ENCODE assay signal across 15 mouse cellular contexts in the genomic region with DNA sequence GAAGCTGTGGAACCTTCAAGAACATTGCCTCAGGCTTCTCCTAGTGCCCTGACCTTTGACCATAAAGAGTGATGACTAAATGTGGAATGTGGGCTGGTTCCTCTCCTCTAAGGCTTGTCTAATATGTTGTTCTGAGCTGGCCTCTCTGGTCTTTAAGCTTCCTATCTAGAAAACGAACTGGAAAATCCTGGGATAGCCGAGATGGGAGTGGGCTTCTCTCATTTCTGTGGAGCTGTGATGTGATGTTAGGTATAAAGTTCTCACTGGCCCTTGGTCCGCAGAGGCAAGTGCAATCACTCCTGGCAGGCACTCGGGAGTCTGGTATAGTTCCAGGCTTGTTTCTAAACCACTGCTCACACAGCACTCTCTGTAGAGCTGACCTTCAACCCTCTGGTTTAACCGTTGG. TPM values are rescaled to one million over a fixed set of nuclear protein-coding genes. Genes with fewer than 3 reads are reported as not detected.
DNase-seq lines count a peak whose midpoint lies in the region; ATAC-seq and TF ChIP-seq lines count a peak whose summit lies in the region.
"Had no signal": no experiment of that assay in that cellular context is flagged by ENCODE, and none has a peak within 500 bp of the region (broad histone marks: within the 10 kb centered on the region; RNA-seq: fewer than 3 reads in every experiment).

No protein-coding gene starts in this region.

- H3K9me3 ChIP-seq in kidney, embryonic 16.5 days (ENCODE audit: low read length), result peaks cover 11% of the 10 kb centered on the region
- H3K9me3 ChIP-seq in forebrain, embryonic 12.5 days, result peaks cover 8% of the 10 kb centered on the region

- H3K4me3 ChIP-seq in kidney, embryonic 16.5 days (ENCODE audit: low read length), result no peak overlapping the region
- H3K4me3 ChIP-seq in small intestine, adult 2 months (ENCODE audit: low read depth, low read length), result no peak overlapping the region
- H3K4me3 ChIP-seq in forebrain, embryonic 12.5 days (replicated peaks), result no peak overlapping the region
- H3K4me3 ChIP-seq in layer of hippocampus, adult 2 months, result no peak overlapping the region
- H3K4me3 ChIP-seq: midbrain, embryonic 10.5 days; neural tube, embryonic 12.5 days had no signal

- H3K4me2 ChIP-seq in kidney, embryonic 16.5 days (replicated peaks; ENCODE audit: low read depth, low read length), result no peak overlapping the region
- no peak overlapping the region for H3K4me2 ChIP-seq in forebrain, embryonic 12.5 days
- H3K4me2 ChIP-seq: hindbrain, embryonic 14.5 days; neural tube, embryonic 12.5 days had no signal

- no peak overlapping the region for H3K27ac ChIP-seq in kidney, embryonic 16.5 days (ENCODE audit: low read length)
- H3K27ac ChIP-seq in small intestine, adult 2 months (ENCODE audit: insufficient read depth, low read depth, low read length), result peak overlapping the region; percentile 100
- no peak overlapping the region for H3K27ac ChIP-seq in forebrain, embryonic 12.5 days
- no peak overlapping the region for H3K27ac ChIP-seq in layer of hippocampus, adult 2 months
- H3K27ac ChIP-seq: hindbrain, embryonic 14.5 days; liver, embryonic 14.5 days; midbrain, embryonic 10.5 days; neural tube, embryonic 12.5 days had no signal

- H3K4me1 ChIP-seq in kidney, embryonic 16.5 days (ENCODE audit: insufficient read depth, low read length), result no peaks in the 10 kb centered on the region
- H3K4me1 ChIP-seq in small intestine, adult 2 months (ENCODE audit: control insufficient read depth, insufficient read depth, insufficient read length, low read length), result peaks cover 31% of the 10 kb centered on the region
- no peaks in the 10 kb centered on the region for H3K4me1 ChIP-seq in forebrain, embryonic 12.5 days
- H3K4me1 ChIP-seq: midbrain, embryonic 10.5 days; neural tube, embryonic 12.5 days had no signal

- ATAC-seq in kidney, embryonic 16.5 days (ENCODE audit: low FRiP score, low TSS enrichment), result no peak
- no peak for ATAC-seq in forebrain, embryonic 12.5 days (ENCODE audit: low FRiP score)
- ATAC-seq: forebrain, embryonic 14.5 days had no signal

- no peak overlapping the region for H3K9ac ChIP-seq in kidney, embryonic 16.5 days (replicated peaks; ENCODE audit: low read length)
- H3K9ac ChIP-seq in forebrain, embryonic 12.5 days, result no peak overlapping the region
- H3K9ac ChIP-seq: hindbrain, embryonic 14.5 days; liver, embryonic 14.5 days; neural tube, embryonic 12.5 days had no signal

- no peak for TF ChIP-seq POLR2A in small intestine, adult 2 months (IDR thresholded peaks at IDR 0.05; ENCODE audit: low read depth, low read length)

- WGBS in kidney, embryonic 16.5 days, result 73% methylated on average over 5 of the region's 5 CpGs
- 13% methylated on average over 5 of the region's 5 CpGs for WGBS in small intestine, adult 2 months
- WGBS in forebrain, embryonic 12.5 days, result 86% methylated on average over 5 of the region's 5 CpGs

- TF ChIP-seq CTCF in small intestine, adult 2 months (IDR thresholded peaks at IDR 0.05; ENCODE audit: extremely low read depth, insufficient read length, insufficient replicate concordance, low read depth, low read length), result no peak
- TF ChIP-seq CTCF in layer of hippocampus, adult 2 months (conservative IDR thresholded peaks at IDR 0.05), result no peak

- H3K36me3 ChIP-seq in kidney, embryonic 16.5 days (ENCODE audit: insufficient read depth, low read length), result no peaks in the 10 kb centered on the region
- no peaks in the 10 kb centered on the region for H3K36me3 ChIP-seq in small intestine, adult 2 months (ENCODE audit: control insufficient read depth, insufficient read depth, low read length)
- H3K36me3 ChIP-seq in forebrain, embryonic 12.5 days (replicated peaks), result no peaks in the 10 kb centered on the region
- H3K36me3 ChIP-seq: midbrain, embryonic 10.5 days; neural tube, embryonic 12.5 days had no signal

- no peaks in the 10 kb centered on the region for H3K27me3 ChIP-seq in kidney, embryonic 16.5 days (ENCODE audit: insufficient read depth, low read length)
- no peaks in the 10 kb centered on the region for H3K27me3 ChIP-seq in small intestine, adult 2 months (ENCODE audit: control insufficient read depth, insufficient read depth, low read length)
- no peaks in the 10 kb centered on the region for H3K27me3 ChIP-seq in forebrain, embryonic 12.5 days
- H3K27me3 ChIP-seq: neural tube, embryonic 12.5 days had no signal

- DNase-seq in adrenal gland, adult (ENCODE audit: inconsistent age in 2 of 2, low spot score in 1 of 2), result peak; percentile 25 to 83
- DNase-seq in adrenal gland, postnatal 4 days (ENCODE audit: low spot score in 2 of 2), result no peak
- peak; percentile 77 for DNase-seq in kidney, adult 9 months
- DNase-seq in kidney, postnatal 14 days, result peak; percentile 17
- no peak for DNase-seq in layer of hippocampus, adult 2 months (ENCODE audit: low spot score in 2 of 2)
- DNase-seq: cerebellum, adult 18-20 months; right cerebral cortex, adult 18-20 months had no signal

RNA-seq across cellular contexts. Expression of gene Ccng2, which starts 29.3 kb away (rescaled TPM):
- 10 to 100 TPM; 38.9 to 40.1 TPM for total RNA-seq in adrenal gland, postnatal 4 days (2021)
- polyA plus RNA-seq in kidney, embryonic 16.5 days (2015; fragmentation: Nextera tagmentation; extraction: Ambion mirVana), result 63.9 and 67.4 TPM in 2 replicates
- polyA plus RNA-seq in small intestine, adult 2 months (2012; rRNA removed), result 13.6 and 149 TPM in 2 replicates
- 124 and 129 TPM in 2 replicates for polyA plus RNA-seq in forebrain, embryonic 12.5 days (2016; fragmentation: Nextera tagmentation; extraction: Ambion mirVana)
- 10 to 100 TPM; 48.2 to 51.5 TPM for total RNA-seq in layer of hippocampus, adult 2 months (2021)

Comparison
In these comparisons a context has a peak if more than half of its experiments do, and no peak if none do; other contexts are left out.
1. DNase-seq: peak in adrenal gland, adult (2 of 2), kidney, adult 9 months (single experiment) and kidney, postnatal 14 days (single experiment); none in adrenal gland, postnatal 4 days (0 of 2) and layer of hippocampus, adult 2 months (0 of 2).